Mouse (Mus musculus): Measurements from ENCODE around the gene Chchd4.
A peak's percentile ranks its signal among the peaks of the same experiment; 100 is the strongest.

Chchd4 gene

GRCm38 (mm10) chr6:91472868-91473804 lies at the start of gene Chchd4, which contains the start of gene Tmem43:
Chchd4 (minus strand) TSS chr6:91473546.
Tmem43 (plus strand) TSS chr6:91473703.
- DNase-seq, result peak; percentile 99

- DNase-seq, result no peak
Measured at GRCm38 (mm10) chr6:91522816-91523215, 49.5 kb upstream of the Chchd4 start.

GRCm38 (mm10) chr6:91518454-91519020 lies 45.2 kb upstream of the Chchd4 start:
- no peak for DNase-seq

- peak; percentile 97 to 99 for DNase-seq
Measured at GRCm38 (mm10) chr6:91515545-91516449, 42.5 kb upstream of the Chchd4 start, which contains the start of the genes Xpc and Lsm3. Xpc (minus strand) TSS chr6:91515888. Lsm3 (plus strand) TSS chr6:91515928.

GRCm38 (mm10) chr6:91514737-91515362 lies 41.5 kb upstream of the Chchd4 start:
- DNase-seq, result no peak

- no peak for DNase-seq
Measured at GRCm38 (mm10) chr6:91514135-91514534, 40.8 kb upstream of the Chchd4 start.

- DNase-seq, result no peak
Measured at GRCm38 (mm10) chr6:91510211-91510610, 36.9 kb upstream of the Chchd4 start.

- peak; percentile 51 to 69 for DNase-seq
Measured at GRCm38 (mm10) chr6:91509326-91509725, 36.0 kb upstream of the Chchd4 start.

- no peak for DNase-seq
Measured at GRCm38 (mm10) chr6:91508041-91508440, 34.7 kb upstream of the Chchd4 start.

GRCm38 (mm10) chr6:91506036-91506435 lies 32.7 kb upstream of the Chchd4 start:
- DNase-seq, result no peak

- no peak for DNase-seq
Measured at GRCm38 (mm10) chr6:91503302-91503701, 30.0 kb upstream of the Chchd4 start.

GRCm38 (mm10) chr6:91494526-91494925 lies 21.2 kb upstream of the Chchd4 start:
- peak; percentile 31 to 36 for DNase-seq

GRCm38 (mm10) chr6:91493053-91493452 lies 19.7 kb upstream of the Chchd4 start:
- DNase-seq, result no peak

- DNase-seq, result no peak
Measured at GRCm38 (mm10) chr6:91491004-91491403, 17.7 kb upstream of the Chchd4 start.

- no peak for DNase-seq
Measured at GRCm38 (mm10) chr6:91489872-91490271, 16.5 kb upstream of the Chchd4 start.

- peak in 1 of 2 experiments; percentile 39 for DNase-seq
Measured at GRCm38 (mm10) chr6:91488496-91489212, 15.3 kb upstream of the Chchd4 start.

GRCm38 (mm10) chr6:91486736-91487453 lies 13.5 kb upstream of the Chchd4 start:
- DNase-seq, result no peak

- DNase-seq, result no peak
Measured at GRCm38 (mm10) chr6:91483371-91483770, 10.0 kb upstream of the Chchd4 start.

- no peak for DNase-seq
Measured at GRCm38 (mm10) chr6:91476541-91476940, 3.2 kb upstream of the Chchd4 start.

GRCm38 (mm10) chr6:91474441-91475190 lies 1.3 kb upstream of the Chchd4 start:
- DNase-seq, result no peak

All from kidney, adult 8-10 months (tissue).